Mouse (Mus musculus): Measurements from ENCODE around the gene Cdk12.

Cdk12 gene

GRCm38 (mm10) chr11:98260706-98261479, 58.0 kb downstream of the Cdk12 start:
- no peak for DNase-seq

- DNase-seq: peak; percentile 89 to 91
Observed at GRCm38 (mm10) chr11:98265039-98265438, 62.2 kb downstream of the Cdk12 start.

DNA sequence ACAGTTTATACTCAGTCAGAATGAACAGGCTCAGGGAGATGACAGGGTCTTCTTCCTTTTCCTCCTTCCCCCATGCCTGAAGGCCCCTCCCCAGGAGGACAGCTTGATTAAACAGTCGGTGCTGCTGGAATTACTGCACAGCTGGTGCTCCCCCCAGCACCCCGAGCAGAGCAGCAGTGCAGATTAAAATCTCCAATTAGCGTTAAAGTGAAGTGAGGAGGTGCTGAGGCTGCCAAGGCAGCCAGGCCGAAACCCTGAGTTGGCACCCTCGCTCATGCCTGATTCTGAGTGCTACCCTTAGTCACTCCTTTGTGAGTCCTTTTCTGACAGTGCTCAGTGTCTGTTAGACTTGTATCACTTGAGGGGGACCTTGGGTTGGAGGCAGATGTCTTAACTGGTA, 63.0 kb downstream of the Cdk12 start:
- DNase-seq: no peak

DNA sequence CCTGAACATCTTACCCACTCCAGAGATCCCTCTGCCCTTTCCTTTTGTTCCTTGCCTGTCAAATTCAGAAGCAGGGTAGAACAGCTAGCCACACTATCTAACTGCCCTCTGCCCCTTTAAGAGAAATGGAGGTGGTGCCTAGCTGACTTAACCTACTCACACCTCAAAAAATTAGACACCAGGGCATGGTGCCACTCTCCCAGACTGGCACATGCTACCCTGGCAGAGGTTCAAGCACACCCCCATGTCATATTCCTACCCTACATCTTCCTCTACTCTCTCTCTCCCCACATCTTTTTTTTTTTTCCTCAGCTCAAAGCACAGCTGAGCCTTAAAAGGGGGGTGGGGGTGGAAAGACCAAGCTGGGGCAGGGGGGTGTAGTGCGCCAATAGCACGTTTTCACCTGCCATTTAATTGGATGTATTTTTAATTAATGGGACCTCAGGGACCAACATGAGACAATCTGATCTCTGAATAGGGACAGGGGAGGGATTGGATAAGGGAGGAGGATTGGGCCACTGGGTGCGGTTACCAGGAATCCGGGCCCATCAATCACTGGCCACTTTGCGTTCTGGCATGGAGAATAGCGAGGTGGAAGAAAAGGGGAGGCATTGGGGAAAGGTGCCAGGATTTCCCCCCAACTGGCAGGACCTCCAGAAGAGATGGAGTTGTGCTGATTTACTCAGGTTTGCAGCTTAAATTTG, 64.0 kb downstream of the Cdk12 start:
- DNase-seq: no peak

DNA sequence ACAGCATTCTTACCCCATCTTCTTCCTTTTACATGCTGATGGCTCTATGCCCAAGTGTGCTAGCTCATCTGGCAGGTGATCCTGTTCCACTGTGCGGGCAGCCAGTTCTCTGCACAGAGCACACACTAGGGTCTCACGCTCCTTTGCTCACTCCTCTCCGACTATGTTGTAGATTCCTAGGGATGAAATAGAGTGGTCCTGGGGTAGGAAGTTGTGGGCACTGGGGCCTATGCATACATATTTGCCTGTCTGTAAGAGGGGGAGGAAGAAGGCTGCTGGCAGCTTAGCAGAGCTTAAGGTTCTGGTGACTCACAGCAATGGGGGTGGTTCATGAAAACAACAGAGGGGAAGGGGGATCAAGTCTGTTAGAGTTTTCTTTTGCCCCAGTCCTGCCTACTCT, 67.2 kb downstream of the Cdk12 start:
- no peak for DNase-seq

GRCm38 (mm10) chr11:98270466-98270865, 67.6 kb downstream of the Cdk12 start:
- no peak for DNase-seq

DNA sequence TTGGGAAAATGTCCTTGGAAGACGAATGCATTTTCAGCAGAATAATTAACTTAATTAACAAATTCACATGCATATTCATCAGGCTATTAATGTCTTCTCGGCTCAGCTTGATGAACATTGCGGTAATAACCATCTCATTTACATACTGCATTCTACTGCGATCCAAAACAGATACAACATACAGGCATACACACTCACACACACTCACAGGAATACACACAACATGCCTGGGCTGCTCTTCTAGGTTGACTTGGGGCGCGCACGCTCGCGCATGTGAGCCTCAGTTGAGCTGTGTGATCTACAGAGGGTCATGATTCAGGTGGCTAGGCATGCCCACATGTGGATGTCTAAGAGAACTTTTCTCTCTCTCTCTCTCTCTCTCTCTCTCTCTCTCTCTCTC, 80.9 kb downstream of the Cdk12 start:
- DNase-seq: peak in 1 of 2 experiments; percentile 31

DNA sequence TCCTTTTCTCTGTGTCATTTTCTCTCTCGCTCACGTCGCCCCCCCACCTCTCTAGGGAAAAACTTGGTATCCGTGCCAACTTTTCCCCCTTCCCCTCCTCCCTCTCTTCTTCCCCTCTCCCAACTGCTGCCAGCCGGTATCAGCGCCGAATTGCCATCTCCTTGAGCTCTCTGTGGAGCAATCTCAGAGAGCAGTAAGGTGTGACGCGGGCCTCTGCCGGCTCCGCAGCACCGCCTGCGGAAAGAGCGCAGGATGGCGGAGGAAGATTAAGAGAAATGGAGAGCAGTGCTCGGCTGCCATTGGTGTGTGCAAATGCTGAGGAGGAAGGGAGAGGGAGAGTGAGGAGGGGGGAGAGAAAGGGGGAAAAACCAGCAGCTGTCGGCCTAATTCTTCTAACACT, 81.4 kb downstream of the Cdk12 start:
- peak; percentile 47 to 64 for DNase-seq

DNA sequence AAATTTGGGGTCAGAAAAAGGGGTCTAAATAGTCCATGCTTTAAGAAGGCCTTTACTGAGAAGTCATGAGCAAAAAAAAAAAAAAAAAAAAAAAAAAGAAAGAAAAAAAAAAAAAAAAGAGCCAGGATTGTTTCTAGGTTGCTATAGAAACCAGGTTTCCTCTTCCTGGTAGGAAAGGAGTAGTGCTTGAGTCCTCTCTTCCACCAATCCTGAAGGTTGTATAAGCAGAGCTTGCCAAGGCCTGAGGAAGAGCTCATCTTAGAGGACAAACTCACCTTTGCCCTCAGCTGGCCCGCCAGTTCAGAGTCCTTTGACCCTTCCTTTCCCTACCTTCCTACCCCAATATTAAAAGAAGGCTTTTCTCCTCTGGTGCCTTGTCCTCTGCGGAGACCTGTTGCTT, 82.5 kb downstream of the Cdk12 start:
- no peak for DNase-seq

GRCm38 (mm10) chr11:98287531-98287930, 84.7 kb downstream of the Cdk12 start:
- DNase-seq: no peak

GRCm38 (mm10) chr11:98287961-98288360, 85.1 kb downstream of the Cdk12 start:
- DNase-seq: no peak

GRCm38 (mm10) chr11:98289873-98290272, 87.0 kb downstream of the Cdk12 start:
- peak in 1 of 2 experiments; percentile 17 for DNase-seq

GRCm38 (mm10) chr11:98290906-98291305, 88.0 kb downstream of the Cdk12 start:
- DNase-seq: no peak

DNA sequence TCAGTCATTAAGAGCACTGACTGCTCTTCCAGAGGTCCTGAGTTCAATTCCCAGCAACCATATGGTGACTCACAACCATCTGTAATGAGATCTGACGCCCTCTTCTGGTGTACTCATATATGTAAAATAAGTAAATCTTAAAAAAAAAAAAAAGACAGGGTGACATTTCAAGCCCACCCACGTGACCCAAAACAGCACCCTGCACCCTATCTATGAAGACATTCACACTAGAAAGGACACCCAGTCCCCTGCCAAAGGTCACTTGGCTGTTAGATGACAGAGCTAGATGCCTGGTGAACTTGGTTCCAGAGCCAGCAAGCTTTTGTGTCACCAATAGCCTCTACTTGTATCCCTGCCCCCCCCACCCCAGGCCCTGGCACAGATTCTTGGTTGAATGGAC, 90.2 kb downstream of the Cdk12 start:
- DNase-seq: no peak

DNA sequence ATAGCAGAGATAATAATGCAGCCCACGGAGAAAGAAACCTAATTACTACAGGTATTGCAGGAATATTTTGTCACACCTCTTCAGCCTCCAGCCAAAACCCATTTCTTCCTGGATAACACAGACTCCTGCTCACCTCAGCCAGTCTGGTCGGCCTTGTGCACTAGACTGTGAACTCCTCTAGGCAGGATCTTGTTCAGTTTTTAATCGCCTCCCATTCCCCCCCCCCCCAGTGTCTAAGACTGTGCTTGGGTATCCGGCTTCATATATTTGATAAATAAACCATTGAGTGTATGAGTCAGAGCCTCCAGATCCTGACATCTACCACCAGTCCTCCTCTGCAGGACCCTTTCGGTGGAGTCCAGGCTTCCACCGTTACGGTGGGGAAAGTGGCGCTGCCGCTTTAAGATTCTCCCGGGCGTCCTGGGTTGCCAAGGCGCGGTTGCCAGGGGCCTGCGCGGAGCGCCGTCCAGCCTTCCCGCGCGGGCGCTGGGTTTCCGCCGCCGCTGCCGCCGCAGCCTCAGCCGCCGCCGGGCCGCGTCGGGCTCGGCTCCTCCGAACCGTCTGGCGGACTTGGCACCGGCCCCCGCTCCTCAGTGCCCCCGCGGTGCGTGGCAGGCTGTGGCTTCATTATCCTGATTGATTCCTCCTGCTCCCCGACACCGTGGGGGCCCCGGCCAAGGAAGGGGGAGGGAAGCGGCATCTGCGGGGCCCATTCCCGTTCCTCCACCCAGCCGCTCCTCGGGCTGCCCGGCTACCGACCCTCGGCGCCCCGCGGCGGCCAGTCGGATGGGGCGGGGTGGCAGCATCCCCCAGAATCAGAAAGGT, 91.5 kb downstream of the Cdk12 start:
- DNase-seq: peak; percentile 80 to 86

- DNase-seq: no peak
Observed at GRCm38 (mm10) chr11:98295013-98295585, 92.2 kb downstream of the Cdk12 start.

GRCm38 (mm10) chr11:98296277-98296676, 93.4 kb downstream of the Cdk12 start:
- DNase-seq: peak; percentile 58 to 69

DNA sequence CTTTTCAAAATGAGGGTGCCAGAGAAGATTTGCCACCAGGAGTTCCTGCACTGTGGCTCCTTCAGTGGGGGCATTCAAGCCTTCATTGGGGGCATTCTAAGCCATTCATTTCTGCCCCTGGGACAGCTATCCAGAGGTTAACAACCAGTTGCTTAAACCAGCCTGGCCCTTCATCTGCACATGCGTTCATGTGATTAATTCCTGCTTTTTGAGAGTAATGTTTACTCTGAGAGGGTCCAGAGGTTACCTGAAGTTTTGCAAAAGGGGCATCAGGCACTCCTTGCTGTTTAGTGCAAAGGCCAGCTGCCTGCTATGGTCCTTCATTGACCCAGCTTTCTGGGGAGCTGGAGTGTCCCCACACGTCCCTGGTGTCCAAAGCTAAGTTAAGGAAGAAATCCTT, 94.1 kb downstream of the Cdk12 start:
- no peak for DNase-seq

DNA sequence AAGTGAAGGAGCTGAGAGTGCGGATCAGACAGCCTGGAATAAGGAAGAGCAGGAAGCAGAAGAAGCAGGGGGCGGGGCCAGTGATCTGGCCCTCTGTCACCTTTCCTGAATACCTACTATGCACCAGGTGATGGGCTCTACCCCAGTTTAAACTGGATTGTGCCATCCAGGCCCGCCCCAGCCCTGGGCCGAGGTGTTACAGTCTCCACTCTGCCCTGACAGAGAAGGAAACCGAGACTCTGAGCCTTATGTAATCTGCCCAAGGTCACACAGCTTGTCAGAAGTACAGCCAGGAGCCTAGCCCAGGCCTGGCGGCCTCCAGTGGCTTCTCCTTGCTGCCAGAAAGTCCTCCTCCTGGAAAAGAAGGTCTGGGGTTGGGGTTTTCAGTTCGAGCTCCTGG, 94.9 kb downstream of the Cdk12 start:
- peak in 1 of 2 experiments; percentile 19 for DNase-seq

GRCm38 (mm10) chr11:98298484-98299205, 95.8 kb downstream of the Cdk12 start:
- peak; percentile 46 to 58 for DNase-seq

- peak; percentile 90 for DNase-seq
Observed at GRCm38 (mm10) chr11:98313790-98314323, 111.0 kb downstream of the Cdk12 start.

GRCm38 (mm10) chr11:98317479-98317878, 114.6 kb downstream of the Cdk12 start:
- no peak for DNase-seq
